8 mouse cellular contexts compared by ENCODE assay signal in genomic region chr2:70471861-70472620, GRCm38 (mm10). TPM values are rescaled to one million over a fixed set of nuclear protein-coding genes. Genes with fewer than 3 reads are reported as not detected.
DNase-seq lines count a peak whose midpoint lies in the region; ATAC-seq lines count a peak whose summit lies in the region.

No protein-coding gene starts in this region.

- H3K9ac ChIP-seq in midbrain, embryonic 13.5 days (replicated peaks) = peak overlapping the region; percentile 29; the same call in 1 of the 2 replicates

- under 1% methylated on average over 48 of the region's 48 CpGs for WGBS in heart, embryonic 10.5 days
- under 1% methylated on average over 48 of the region's 48 CpGs for WGBS in midbrain, embryonic 13.5 days

- H3K9me3 ChIP-seq in heart, embryonic 10.5 days = no peaks in the 10 kb centered on the region
- no peaks in the 10 kb centered on the region for H3K9me3 ChIP-seq in midbrain, embryonic 13.5 days

- H3K4me1 ChIP-seq in heart, embryonic 10.5 days = peaks cover 49% of the 10 kb centered on the region
- peaks cover 60% of the 10 kb centered on the region for H3K4me1 ChIP-seq in midbrain, embryonic 13.5 days (replicated peaks)

- ATAC-seq in midbrain, embryonic 13.5 days = 0 out of 2 replicates have a peak, but pooled peaks have one; percentile 18
- no peak for ATAC-seq in monocyte, adult 5-6 weeks (replicated peaks; ENCODE audit: insufficient number of reproducible peaks, low FRiP score, low TSS enrichment, poor library complexity, severe bottlenecking)

- H3K4me2 ChIP-seq in midbrain, embryonic 13.5 days (replicated peaks) = peak overlapping the region; percentile 68

- DNase-seq in heart, embryonic 10.5 days (ENCODE audit: low spot score) = no peak
- DNase-seq in heart, adult 8-10 months (ENCODE audit: low spot score) = no peak
- peak; percentile 41 to 72 for DNase-seq in adrenal gland, postnatal 36 days
- peak; percentile 6 to 14 for DNase-seq in heart, postnatal 14 days
- DNase-seq in kidney, postnatal 4 days = peak; percentile 76 to 83
- DNase-seq in left cerebral cortex, adult 9 months (ENCODE audit: low spot score in 2 of 2) = no peak

- intact Hi-C loops in heart, postnatal 14 days (cut with DNase I) = loop anchor here (10.0 kb wide), 1 partner anchor 197 kb away; no protein-coding TSS in a partner anchor

- H3K36me3 ChIP-seq in heart, embryonic 10.5 days = no peaks in the 10 kb centered on the region
- H3K36me3 ChIP-seq in midbrain, embryonic 13.5 days = no peaks in the 10 kb centered on the region

- H3K27me3 ChIP-seq in heart, embryonic 10.5 days (ENCODE audit: insufficient read depth, poor library complexity, severe bottlenecking) = peaks cover 83% of the 10 kb centered on the region
- peaks cover 61% of the 10 kb centered on the region for H3K27me3 ChIP-seq in midbrain, embryonic 13.5 days

- H3K4me3 ChIP-seq in heart, embryonic 10.5 days = peak overlapping the region; percentile 62
- H3K4me3 ChIP-seq in midbrain, embryonic 13.5 days (replicated peaks) = peak overlapping the region; percentile 36

- H3K27ac ChIP-seq in heart, embryonic 10.5 days = peak overlapping the region; percentile 47; the same call in 1 of the 2 replicates
- H3K27ac ChIP-seq in midbrain, embryonic 13.5 days = no peak overlapping the region

RNA-seq across cellular contexts. Expression of gene Sp5, which starts 2.7 kb away (rescaled TPM):
- polyA plus RNA-seq in heart, embryonic 10.5 days (2016; fragmentation: Nextera tagmentation; extraction: Ambion mirVana) = 0.64 and 1.3 TPM in 2 replicates
- not detected for total RNA-seq in heart, adult 8-10 months (2022)
- 1 to 10 TPM; 2.8 to 4.4 TPM for total RNA-seq in adrenal gland, postnatal 36 days (2021)
- under 1 TPM in 1 of 2 experiments, not detected in 1; 0.12 TPM for total RNA-seq in heart, postnatal 14 days (2021)
- polyA plus RNA-seq in midbrain, embryonic 13.5 days (2015; fragmentation: Nextera tagmentation; extraction: Ambion mirVana) = 11.1 and 18.1 TPM in 2 replicates
- not detected in 3 replicates for total RNA-seq in monocyte, adult 5-6 weeks (2017)

RNA-seq across cellular contexts. Expression of gene Erich2, which starts 36.6 kb away (rescaled TPM):
- 0.41 and 0.57 TPM in 2 replicates for polyA plus RNA-seq in heart, embryonic 10.5 days (2016; fragmentation: Nextera tagmentation; extraction: Ambion mirVana)
- under 1 TPM in 1 of 4 experiments, not detected in 3; 0.22 TPM for total RNA-seq in heart, adult 8-10 months (2022)
- under 1 TPM in 1 of 2 experiments, not detected in 1; 0.26 TPM for total RNA-seq in adrenal gland, postnatal 36 days (2021)
- total RNA-seq in heart, postnatal 14 days (2021) = under 1 TPM; 0.14 to 0.17 TPM
- polyA plus RNA-seq in midbrain, embryonic 13.5 days (2015; fragmentation: Nextera tagmentation; extraction: Ambion mirVana) = 1.3 and 3.2 TPM in 2 replicates
- not detected in 3 replicates for total RNA-seq in monocyte, adult 5-6 weeks (2017)

Comparison
In these comparisons a context has a peak if more than half of its experiments do, and no peak if none do; other contexts are left out.
1. DNase-seq: peak in adrenal gland, postnatal 36 days (2 of 2), heart, postnatal 14 days (2 of 2) and kidney, postnatal 4 days (2 of 2); none in heart, embryonic 10.5 days (single experiment), heart, adult 8-10 months (single experiment) and left cerebral cortex, adult 9 months (0 of 2).